Mouse (Mus musculus) mouse embryonic stem cell (cell line): ENCODE data around the gene Igf2bp2.

Experiments used
- in situ Hi-C, 2 experiments: fragments of 300-500 bp; cut with MboI; formaldehyde crosslinking; loops; 1 replicate in 1 of 2; 3 replicates in 1 of 2; pipeline ENCODE4 v1.14.3; 2019 to 2020; ENCODE audit warnings: low sequenced_read_pairs in 2 of 2, low pct_unique_long_range_greater_than_20kb in 1 of 2, mixed read lengths in 1 of 2; ENCODE audit not compliant: unreplicated experiment in 1 of 2

Igf2bp2 gene

GRCm38 (mm10) chr16:22162512-22163455, at the start of gene Igf2bp2:
Igf2bp2 (minus strand) TSS chr16:22163299.
- in situ Hi-C loops: no loop called here

DNA sequence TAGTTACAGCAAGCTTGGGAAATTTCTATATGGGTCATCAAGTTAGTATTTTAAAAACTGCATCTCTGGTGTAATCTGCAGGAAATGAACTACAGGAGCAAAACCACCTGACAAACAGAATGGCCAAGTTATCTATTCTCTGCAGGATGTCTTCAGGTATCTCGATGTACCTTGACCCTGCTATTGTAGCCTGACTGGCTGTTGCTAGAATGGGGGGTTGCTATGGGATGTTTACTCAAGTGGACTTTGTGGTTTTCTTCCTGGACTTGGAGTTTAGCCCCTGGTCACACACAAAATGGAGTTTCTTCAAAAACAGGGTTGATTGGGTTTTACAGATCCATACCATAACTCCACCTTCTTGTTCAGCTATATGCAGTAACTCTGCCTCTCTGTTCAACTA, 40.4 kb upstream of the Igf2bp2 start:
- in situ Hi-C loops: no loop called here

DNA sequence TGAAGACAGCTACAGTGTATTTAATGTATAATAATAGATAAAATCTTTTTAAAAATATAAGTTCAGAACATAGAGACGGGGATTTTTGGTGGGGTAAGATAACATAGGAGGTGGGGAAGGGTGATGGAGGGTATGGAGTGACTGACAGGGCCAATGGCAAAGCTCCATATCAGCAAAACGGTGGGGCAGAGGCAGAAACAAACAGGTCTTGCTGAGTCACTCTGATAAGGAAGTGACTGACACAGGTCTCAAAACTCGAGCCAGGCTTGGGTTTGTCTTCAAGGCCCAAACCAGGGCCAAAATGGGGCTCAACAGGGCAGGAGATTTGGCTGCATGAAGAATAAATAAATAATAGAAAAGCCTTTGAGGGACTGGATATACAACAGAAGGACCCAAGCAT, 38.8 kb upstream of the Igf2bp2 start:
- in situ Hi-C loops: no loop called here

- in situ Hi-C loops: no loop called here
These were observed 37.4 kb upstream of the Igf2bp2 start for GRCm38 (mm10) chr16:22200476-22200875.

DNA sequence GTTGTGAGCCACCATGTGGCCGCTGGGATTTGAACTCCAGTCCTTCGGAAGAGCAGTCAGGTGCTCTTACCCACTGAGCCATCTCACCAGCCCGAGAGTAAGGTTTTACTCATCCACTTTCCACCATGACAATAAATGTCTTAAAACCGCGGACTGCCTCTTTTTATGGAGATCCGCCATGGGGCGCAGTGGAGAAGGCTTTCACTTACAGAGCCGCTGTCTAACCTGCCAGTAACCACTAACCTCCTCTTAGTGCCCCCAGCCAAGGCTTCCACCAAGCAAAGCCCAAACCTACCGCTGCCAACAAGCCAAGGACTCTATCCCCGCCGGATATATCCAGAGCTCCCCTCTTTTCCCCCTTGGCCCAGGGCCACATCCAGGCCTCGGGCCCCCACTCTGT, 24.3 kb upstream of the Igf2bp2 start:
- in situ Hi-C loops: no loop called here

GRCm38 (mm10) chr16:22185411-22185810, 22.3 kb upstream of the Igf2bp2 start:
- in situ Hi-C loops: no loop called here

DNA sequence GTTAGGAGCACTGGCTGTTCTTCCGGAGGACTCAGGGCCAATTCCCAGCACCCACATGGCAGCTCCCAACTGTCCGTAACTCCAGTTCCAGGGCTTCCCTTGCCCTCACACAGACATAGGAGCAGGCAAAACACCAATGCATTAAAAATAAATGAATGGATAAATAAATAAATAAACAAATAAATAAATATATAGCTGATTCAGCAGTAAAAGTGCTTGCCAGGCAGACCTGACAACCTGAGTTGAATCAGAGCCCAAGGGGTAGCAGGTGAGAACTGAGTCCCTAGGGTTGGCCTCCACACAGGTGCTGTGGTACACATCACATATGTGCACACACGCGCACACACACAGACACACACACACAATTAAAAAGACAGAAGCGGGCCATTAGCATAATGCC, 21.0 kb upstream of the Igf2bp2 start:
- in situ Hi-C loops: no loop called here

- in situ Hi-C loops: no loop called here
These were observed 19.2 kb upstream of the Igf2bp2 start for GRCm38 (mm10) chr16:22182286-22182685.

- in situ Hi-C loops: no loop called here
These were observed 15.7 kb upstream of the Igf2bp2 start for GRCm38 (mm10) chr16:22178793-22179192.

- in situ Hi-C loops: no loop called here
These were observed 14.9 kb upstream of the Igf2bp2 start for GRCm38 (mm10) chr16:22177999-22178398.

GRCm38 (mm10) chr16:22168731-22169130, 5.6 kb upstream of the Igf2bp2 start:
- in situ Hi-C loops: no loop called here

DNA sequence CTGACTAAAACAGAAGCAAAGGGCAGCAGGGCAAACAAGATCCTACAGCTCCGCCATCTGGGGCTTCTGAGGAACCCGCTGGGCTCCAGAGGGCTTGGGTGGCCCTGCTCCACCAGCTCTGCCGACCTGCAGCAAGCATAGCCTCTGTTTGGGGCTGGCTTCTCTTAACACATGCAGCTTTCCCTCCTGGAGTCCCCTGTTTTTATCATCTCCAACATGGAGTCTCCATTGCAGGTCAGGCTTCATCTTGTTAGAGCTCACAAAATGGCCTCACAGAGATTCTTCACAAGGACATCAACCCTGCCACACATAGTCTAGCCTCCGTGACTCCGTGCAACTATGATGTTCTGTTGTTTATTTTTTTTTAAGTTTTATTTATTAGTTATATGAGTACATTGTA, 2.5 kb upstream of the Igf2bp2 start:
- in situ Hi-C loops: no loop called here

DNA sequence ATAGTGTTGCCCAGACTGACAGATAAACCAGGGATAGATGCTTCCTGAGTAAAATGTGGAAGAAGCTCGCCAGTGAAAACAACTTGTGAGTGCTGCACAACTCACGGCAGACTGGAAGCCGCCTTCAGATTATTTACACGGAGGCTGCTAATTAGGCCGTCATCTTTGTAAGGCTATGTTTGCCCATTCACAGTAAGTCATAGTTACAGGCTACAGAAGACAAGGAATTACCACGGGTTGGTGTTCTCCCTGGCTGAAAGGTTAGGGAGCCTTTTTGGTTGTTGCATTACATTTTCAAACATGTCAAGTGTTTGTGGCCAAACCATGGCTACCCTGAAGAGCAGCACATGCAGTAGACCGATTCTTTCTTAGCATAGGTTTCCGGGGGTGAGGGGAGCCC, 1.3 kb upstream of the Igf2bp2 start:
- in situ Hi-C loops: no loop called here

DNA sequence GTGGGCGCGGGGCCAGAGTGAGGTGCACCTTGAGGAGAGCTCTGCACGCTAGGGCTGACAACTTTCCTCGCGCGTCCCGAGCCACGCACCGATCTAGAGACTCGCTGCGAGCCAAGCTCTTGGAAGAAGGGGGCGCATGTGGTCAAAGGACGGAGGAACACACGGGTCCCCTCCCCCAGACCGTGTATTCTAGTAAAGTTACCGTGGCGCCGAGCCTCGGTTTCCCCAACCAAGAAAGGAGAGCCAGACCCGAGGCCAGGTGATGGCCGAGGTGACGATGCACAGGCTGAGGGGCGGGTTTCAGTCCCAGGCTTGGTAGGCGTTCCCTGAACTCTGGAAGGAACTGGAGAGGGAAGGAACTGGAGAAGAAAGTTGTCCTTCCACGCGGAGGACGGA, 355 bp upstream of the Igf2bp2 start:
- in situ Hi-C loops: no loop called here

GRCm38 (mm10) chr16:22162066-22162511, 1.0 kb downstream of the Igf2bp2 start:
- in situ Hi-C loops: no loop called here

DNA sequence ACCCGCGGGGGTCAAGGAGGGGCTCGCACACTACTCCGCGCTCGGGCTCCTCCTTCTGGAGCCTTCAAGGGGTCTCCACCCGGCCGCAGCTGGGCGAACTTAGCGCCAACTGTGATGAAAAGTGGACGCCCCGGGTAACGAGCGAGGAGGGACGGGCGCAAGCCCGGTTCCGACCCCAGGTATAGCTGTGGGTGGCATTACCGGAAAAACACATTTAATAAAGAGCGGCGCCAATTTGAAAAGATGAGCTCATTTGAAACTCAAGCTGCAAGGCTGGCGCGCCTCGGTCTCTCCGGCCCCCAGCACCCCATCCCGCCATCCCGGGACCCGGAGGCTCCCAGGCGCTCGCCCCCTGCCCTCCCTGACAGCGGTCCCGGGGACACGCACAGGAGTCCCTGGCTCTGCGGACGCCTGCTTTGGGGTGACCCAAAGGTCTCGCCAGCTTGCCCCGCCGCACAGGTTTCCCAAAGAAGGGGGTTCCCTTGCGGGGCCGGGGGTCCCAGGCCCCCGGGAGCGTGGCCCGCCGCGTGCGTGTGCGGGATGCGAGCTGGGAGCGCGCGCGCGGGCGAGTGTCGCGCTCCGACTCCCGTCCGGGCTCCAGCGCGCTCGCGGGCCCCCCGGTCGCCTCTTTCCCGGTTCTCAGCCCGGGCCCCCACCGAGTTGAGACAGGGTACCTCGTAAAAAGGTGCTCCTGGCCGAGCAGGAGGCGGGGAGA, 1.6 kb downstream of the Igf2bp2 start:
- in situ Hi-C loops: no loop called here

GRCm38 (mm10) chr16:22160386-22161145, 2.5 kb downstream of the Igf2bp2 start:
- in situ Hi-C loops: no loop called here

- in situ Hi-C loops: no loop called here
These were observed 10.1 kb downstream of the Igf2bp2 start for GRCm38 (mm10) chr16:22152941-22153444.
